Mouse (Mus musculus) liver, embryonic 14.5 days (tissue): ENCODE measurements around the gene Aak1.

ENCODE experiments used
- CTCF ChIP-seq: IDR thresholded peaks from 2 replicates; pipeline ENCODE4 v1.5.1; 2016; ENCODE audit warnings: antibody characterized with exemption, low read depth, control low read depth
- EP300 ChIP-seq: IDR thresholded peaks from 2 replicates; pipeline ENCODE4 v1.6.1; 2016; ENCODE audit warnings: antibody characterized with exemption, low read depth

GRCm38 (mm10) chr6:86823051-86823431 is 26.3 kb upstream of the Aak1 start:
- no peak for TF ChIP-seq CTCF
- TF ChIP-seq EP300 = no peak
